Mouse (Mus musculus) midbrain, embryonic 11.5 days (tissue): Measurements from ENCODE around the gene Fam151a. TPM values are rescaled to one million over a fixed set of nuclear protein-coding genes. Genes with fewer than 3 reads are reported as not detected.
A peak's percentile ranks its signal among the peaks of the same experiment; 100 is the strongest.
"Not testable (repeated sequence)": the region's sequence is repeated elsewhere in the genome, so short reads cannot be mapped to it uniquely, and the experiment has no call there.

ENCODE experiments used
- ATAC-seq: fragments of 200-750 bp; cut with Nextera tagmentation; 2 replicates; pipeline ENCODE4 v1.8.0; 2017; ENCODE audit warnings: moderate TSS enrichment, moderate library complexity; ENCODE audit not compliant: low FRiP score
- DNase-seq: peaks from one replicate; pipeline ENCODE4 v3.0.0; 2015; ENCODE audit warnings: low spot score; ENCODE audit errors: missing footprints
- H3K27ac ChIP-seq: fragments of 300-500 bp; sonication (generic); 2 replicates; pipeline ENCODE4 v1.5.1; 2014; ENCODE audit warnings: low read depth, low read length
- H3K27me3 ChIP-seq: fragments of 300-500 bp; sonication (generic); 2 replicates; pipeline ENCODE4 v1.6.1; 2014; ENCODE audit warnings: mild to moderate bottlenecking, low read length, moderate library complexity, mixed read lengths; ENCODE audit not compliant: control insufficient read depth, insufficient read depth
- H3K36me3 ChIP-seq: fragments of 300-500 bp; sonication (generic); 2 replicates; pipeline ENCODE4 v1.6.1; 2014; ENCODE audit warnings: mild to moderate bottlenecking, low read length, moderate library complexity, mixed read lengths; ENCODE audit not compliant: control insufficient read depth, insufficient read depth
- H3K4me1 ChIP-seq: fragments of 300-500 bp; sonication (generic); 2 replicates; pipeline ENCODE4 v1.6.1; 2014; ENCODE audit warnings: low read length; ENCODE audit not compliant: control insufficient read depth, insufficient read depth
- H3K4me2 ChIP-seq: fragments of 300-500 bp; sonication (generic); 2 replicates; pipeline ENCODE4 v1.6.1; 2014; ENCODE audit warnings: mild to moderate bottlenecking, moderate library complexity
- H3K4me3 ChIP-seq: fragments of 300-500 bp; sonication (generic); 2 replicates; pipeline ENCODE4 v1.5.1; 2014; ENCODE audit warnings: low read depth, low read length
- H3K9ac ChIP-seq: fragments of 300-500 bp; sonication (generic); 2 replicates; pipeline ENCODE4 v1.6.1; 2014; ENCODE audit warnings: low read length
- H3K9me3 ChIP-seq: fragments of 300-500 bp; sonication (generic); 2 replicates; pipeline ENCODE4 v1.6.1; 2016; ENCODE audit warnings: low read length; ENCODE audit not compliant: control insufficient read depth
- WGBS: fragments of 180-500 bp; shearing (Covaris S2); extraction: QIAGEN DNeasy Blood & Tissue Kit; methylation state at CpG from one replicate; pipeline ENCODE4 v1.1.7; 2014; 5-methylcytosine and 5-hydroxymethylcytosine counted together
- polyA plus RNA-seq: library from polyadenylated mRNA; unstranded; fragments of >200 nt; fragmentation: Nextera tagmentation; extraction: Ambion mirVana; gene quantifications from 2 replicates; pipeline ENCODE4 v1.2.1, GENCODE M21; 2014

Gene Fam151a
- polyA plus RNA-seq, 1 experiment from 2014 or later = not detected

GRCm38 (mm10) chr4:106751726-106752125, 18.0 kb downstream of the Fam151a start:
- Histone ChIP-seq H3K9ac (no peak overlapping the region), H3K9me3 (no peaks in the 10 kb centered on the region), H3K4me1 (peaks cover 3% of the 10 kb centered on the region; the same call in 1 of the 2 replicates), H3K4me3 (no peak overlapping the region), H3K4me2 (no peak overlapping the region), H3K36me3 (no peaks in the 10 kb centered on the region), H3K27me3 (no peaks in the 10 kb centered on the region), H3K27ac (no peak overlapping the region)
- DNase-seq (peak; percentile 54), ATAC-seq (no peak)
- WGBS = 90% methylated on average over 6 of the region's 6 CpGs

DNA sequence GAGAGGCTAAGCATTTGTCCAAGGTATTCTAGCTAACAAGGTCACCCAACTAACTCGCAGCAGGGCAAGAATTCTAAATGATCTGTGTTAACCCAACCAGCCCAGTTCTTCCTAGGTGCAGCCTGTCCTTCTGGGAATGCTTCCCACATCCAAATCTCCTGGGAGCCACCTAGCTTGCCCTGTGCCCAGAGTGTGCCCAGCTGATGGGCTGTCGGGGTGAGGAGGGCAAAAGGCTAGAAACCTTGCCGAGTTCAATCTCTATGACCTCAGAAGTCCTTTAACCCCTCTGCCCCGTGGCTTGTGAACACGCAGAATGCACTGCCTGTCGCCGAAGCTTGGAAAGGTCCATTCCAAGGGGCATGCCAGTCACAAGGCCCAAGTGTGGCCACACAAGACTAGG, 30.5 kb downstream of the Fam151a start:
- Histone ChIP-seq H3K27me3 (no peaks in the 10 kb centered on the region), H3K9ac (no peak overlapping the region), H3K36me3 (no peaks in the 10 kb centered on the region), H3K4me3 (no peak overlapping the region), H3K27ac (no peak overlapping the region), H3K4me1 (peaks cover 9% of the 10 kb centered on the region; the same call in 1 of the 2 replicates), H3K4me2 (no peak overlapping the region), H3K9me3 (no peaks in the 10 kb centered on the region)
- DNase-seq = peak; percentile 84
- no peak for ATAC-seq
- WGBS = 60% methylated on average over 7 of the region's 7 CpGs

DNA sequence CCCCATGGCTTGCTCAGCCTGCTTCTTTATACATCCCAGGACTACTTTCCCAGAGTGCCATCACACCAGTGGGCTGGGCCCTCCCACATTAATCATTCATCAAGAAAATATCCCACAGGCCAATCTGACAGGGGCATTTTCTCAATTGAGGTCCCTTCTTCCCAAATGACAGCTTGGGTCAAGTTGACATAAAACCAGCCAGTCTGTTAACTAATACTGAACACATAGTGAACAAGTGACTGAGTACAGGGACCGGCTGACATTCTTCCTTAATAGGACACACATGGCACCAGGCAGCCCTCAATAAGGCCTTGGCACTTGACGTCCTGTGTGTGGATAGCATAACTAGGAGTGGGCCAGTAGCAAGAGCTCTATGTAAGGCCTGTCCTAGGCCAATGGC, 35.6 kb downstream of the Fam151a start:
- Histone ChIP-seq H3K9ac (no peak overlapping the region), H3K27me3 (no peaks in the 10 kb centered on the region), H3K36me3 (no peaks in the 10 kb centered on the region), H3K27ac (no peak overlapping the region), H3K9me3 (no peaks in the 10 kb centered on the region), H3K4me3 (no peak overlapping the region), H3K4me1 (no peaks in the 10 kb centered on the region; the same call in 1 of the 2 replicates), H3K4me2 (no peak overlapping the region)
- DNase-seq = peak; percentile 53
- no peak for ATAC-seq
- 74% methylated on average over 2 of the region's 2 CpGs for WGBS

DNA sequence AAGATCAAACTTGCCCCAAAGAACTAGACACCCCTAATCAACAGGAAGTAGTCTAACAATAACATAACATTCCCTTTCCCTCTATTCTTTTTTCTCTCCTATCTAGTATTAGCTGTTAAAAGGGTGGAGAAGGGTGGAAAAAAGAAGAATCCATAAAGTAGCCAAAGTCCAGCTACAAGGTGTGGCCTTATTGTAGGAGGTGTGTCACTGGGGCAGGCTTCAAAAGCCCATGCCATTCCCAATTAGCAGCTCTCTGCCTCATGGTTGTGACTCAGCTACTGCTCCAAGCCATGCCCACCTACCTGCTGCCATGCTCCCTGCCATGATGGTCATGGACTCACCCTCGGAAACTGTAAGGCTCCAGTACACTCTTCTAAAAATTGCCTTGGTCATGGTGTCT, 38.9 kb downstream of the Fam151a start:
- ATAC-seq (no peak), DNase-seq (no peak)
- Histone ChIP-seq H3K27me3 (no peaks in the 10 kb centered on the region), H3K9ac (no peak overlapping the region), H3K4me2 (no peak overlapping the region), H3K27ac (no peak overlapping the region), H3K9me3 (no peaks in the 10 kb centered on the region), H3K4me1 (peaks cover 5% of the 10 kb centered on the region), H3K4me3 (no peak overlapping the region), H3K36me3 (no peaks in the 10 kb centered on the region)
- WGBS = 93% methylated on average over 1 of the region's 1 CpGs

GRCm38 (mm10) chr4:106775767-106776166, 42.1 kb downstream of the Fam151a start:
- H3K27me3 ChIP-seq, H3K36me3 ChIP-seq, ATAC-seq, H3K4me3 ChIP-seq, H3K9me3 ChIP-seq, H3K9ac ChIP-seq, H3K27ac ChIP-seq, H3K4me2 ChIP-seq: not testable (repeated sequence)
- DNase-seq = peak; percentile 75
- 90% methylated on average over 6 of the region's 6 CpGs for WGBS
- peaks cover 28% of the 10 kb centered on the region for H3K4me1 ChIP-seq

- no peaks in the 10 kb centered on the region for H3K27me3 ChIP-seq
- H3K4me3 ChIP-seq = no peak overlapping the region
- no peak for ATAC-seq
- no peak overlapping the region for H3K27ac ChIP-seq
- H3K9ac ChIP-seq = no peak overlapping the region
- no peaks in the 10 kb centered on the region for H3K36me3 ChIP-seq
- peak; percentile 91 for DNase-seq
- no peaks in the 10 kb centered on the region for H3K9me3 ChIP-seq
- H3K4me1 ChIP-seq = peaks cover 28% of the 10 kb centered on the region
- H3K4me2 ChIP-seq = no peak overlapping the region
- WGBS = 32% methylated on average over 3 of the region's 3 CpGs
Observed at GRCm38 (mm10) chr4:106776998-106777397, 43.3 kb downstream of the Fam151a start.

GRCm38 (mm10) chr4:106778116-106778788, 44.6 kb downstream of the Fam151a start:
- H3K27me3 ChIP-seq = no peaks in the 10 kb centered on the region
- H3K27ac ChIP-seq = peak overlapping the region; percentile 11; the same call in 1 of the 2 replicates
- ATAC-seq (peak; percentile 57), DNase-seq (peak; percentile 91)
- WGBS = 46% methylated on average over 5 of the region's 5 CpGs
- H3K9me3 ChIP-seq = no peaks in the 10 kb centered on the region
- H3K36me3 ChIP-seq = no peaks in the 10 kb centered on the region
- no peak overlapping the region for H3K9ac ChIP-seq
- H3K4me1 ChIP-seq = peaks cover 28% of the 10 kb centered on the region
- H3K4me2 ChIP-seq = no peak overlapping the region
- no peak overlapping the region for H3K4me3 ChIP-seq

GRCm38 (mm10) chr4:106780045-106780444, 46.4 kb downstream of the Fam151a start:
- Histone ChIP-seq H3K4me2 (no peak overlapping the region), H3K27me3 (no peaks in the 10 kb centered on the region), H3K4me3 (no peak overlapping the region), H3K36me3 (no peaks in the 10 kb centered on the region), H3K4me1 (peaks cover 30% of the 10 kb centered on the region), H3K27ac (peak overlapping the region; percentile 23), H3K9me3 (no peaks in the 10 kb centered on the region), H3K9ac (no peak overlapping the region)
- WGBS = 0% methylated on average over 3 of the region's 3 CpGs
- peak; percentile 81 for ATAC-seq
- DNase-seq = peak; percentile 88

DNA sequence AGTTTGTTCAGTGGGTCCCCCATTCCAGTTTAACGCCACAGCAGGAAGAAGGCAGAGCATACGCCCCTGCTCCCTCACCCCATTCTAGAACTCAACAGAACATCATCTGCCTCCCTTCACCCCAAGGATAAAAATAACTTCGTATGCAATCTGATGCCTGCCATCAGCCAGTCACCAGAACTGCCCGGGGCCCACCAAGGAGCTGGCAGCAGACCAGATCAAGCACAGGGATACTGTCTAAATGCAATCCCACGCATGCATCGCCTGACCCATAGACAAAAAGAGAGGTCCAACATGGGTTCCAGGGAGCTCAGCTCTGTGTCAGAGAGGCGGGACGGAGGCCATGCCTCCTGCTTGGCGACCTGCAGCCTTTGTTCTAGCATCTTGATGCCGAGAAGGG, 49.4 kb downstream of the Fam151a start:
- Histone ChIP-seq H3K36me3 (no peaks in the 10 kb centered on the region), H3K27ac (no peak overlapping the region), H3K4me1 (peaks cover 40% of the 10 kb centered on the region), H3K9ac (no peak overlapping the region), H3K4me3 (no peak overlapping the region), H3K4me2 (no peak overlapping the region), H3K9me3 (no peaks in the 10 kb centered on the region), H3K27me3 (no peaks in the 10 kb centered on the region)
- no peak for ATAC-seq
- WGBS = 85% methylated on average over 10 of the region's 10 CpGs
- DNase-seq = peak; percentile 74
